Mouse (Mus musculus) heart, adult 2 months (tissue): Measurements from ENCODE around the gene Ptprq.

Experiments
- EP300 ChIP-seq: fragments of 200-500 bp; IDR thresholded peaks from 2 replicates; pipeline ENCODE4 v1.6.1; 2011; ENCODE audit warnings: low read depth, low read length, control low read depth; ENCODE audit not compliant: insufficient read depth
- POLR2A ChIP-seq: fragments of 200-500 bp; IDR thresholded peaks from 2 replicates; pipeline ENCODE4 v1.6.1; 2011; ENCODE audit warnings: mild to moderate bottlenecking, low read depth, low read length, control low read depth; ENCODE audit not compliant: insufficient read depth

- TF ChIP-seq EP300 (no peak), POLR2A (no peak)
Measured at GRCm38 (mm10) chr10:107488654-107489315, 231.1 kb downstream of the Ptprq start.
